Mouse (Mus musculus): ENCODE results near the gene Tmc6. TPM values are rescaled to one million over a fixed set of nuclear protein-coding genes. Genes with fewer than 3 reads are reported as not detected.

Gene Tmc6
- polyA plus RNA-seq, 1 experiment, result 56.0 TPM

DNA sequence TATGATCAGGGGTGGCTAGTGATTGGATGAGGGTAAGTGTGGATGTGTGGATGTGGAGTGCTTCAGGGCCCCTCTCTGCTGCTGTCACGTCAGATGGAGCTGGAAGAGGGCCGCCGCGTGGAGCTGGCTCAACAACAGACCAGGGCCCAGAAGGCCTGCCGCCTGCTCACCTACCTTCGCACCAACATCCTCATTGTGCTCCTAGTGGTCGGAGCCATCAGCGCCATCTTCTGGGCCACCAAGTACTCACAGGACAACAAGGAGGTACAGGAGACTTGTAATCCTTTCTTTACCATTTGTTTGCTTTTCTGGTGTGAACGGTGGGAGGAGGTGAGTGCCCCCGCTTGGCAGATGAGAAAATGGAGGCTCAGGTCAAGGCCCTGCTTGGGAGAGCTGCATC, 4.3 kb upstream of the Tmc6 start:
- Histone ChIP-seq H3K4me1 (ENCODE audit: control insufficient read depth, insufficient read depth, low read length) (peaks cover 5% of the 10 kb centered on the region), H3K4me3 (replicated peaks; ENCODE audit: extremely low read depth, low read depth, low read length) (no peak overlapping the region)
- 15% methylated on average over 10 of the region's 10 CpGs for WGBS
- TF ChIP-seq POLR2A (IDR thresholded peaks at IDR 0.05; ENCODE audit: borderline replicate concordance, extremely low read depth, low read depth, low read length) (no peak), CTCF (IDR thresholded peaks at IDR 0.05; ENCODE audit: insufficient read depth, low read length) (peak; percentile 85)
- peak; percentile 50 for DNase-seq

DNA sequence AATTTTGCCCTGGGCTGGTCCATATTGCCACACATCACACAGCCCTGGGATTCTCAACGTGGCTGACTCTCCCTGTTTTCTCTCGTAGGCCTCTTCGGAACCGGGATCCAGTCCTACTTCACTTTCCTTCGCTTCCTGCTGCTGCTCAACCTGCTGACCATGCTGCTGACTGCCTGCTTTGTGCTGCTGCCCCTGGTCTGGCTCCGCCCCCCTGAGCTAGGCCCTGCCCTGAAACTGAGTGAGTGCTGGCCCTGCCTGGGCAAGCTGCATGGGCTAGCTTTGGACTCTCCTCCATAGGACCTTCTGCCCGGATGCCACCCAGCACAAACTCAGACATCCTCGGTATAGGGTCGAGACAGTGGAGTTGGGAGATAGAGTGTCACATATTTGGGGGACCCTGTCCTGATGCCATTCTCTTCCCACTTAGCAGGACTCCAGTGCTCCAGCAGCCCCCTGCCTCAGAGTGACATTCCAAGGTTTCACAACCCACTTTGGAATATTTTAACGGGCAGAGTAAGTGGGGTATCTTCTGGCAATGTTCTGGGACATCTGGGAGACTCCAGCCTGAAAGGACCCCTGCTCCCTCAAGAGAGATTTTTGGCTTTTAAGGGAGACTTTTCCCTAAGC, 1.8 kb upstream of the Tmc6 start:
- TF ChIP-seq CTCF (IDR thresholded peaks at IDR 0.05; ENCODE audit: insufficient read depth, low read length) (no peak), POLR2A (IDR thresholded peaks at IDR 0.05; ENCODE audit: borderline replicate concordance, extremely low read depth, low read depth, low read length) (no peak)
- WGBS, result 66% methylated on average over 10 of the region's 10 CpGs
- DNase-seq, result no peak
- Histone ChIP-seq H3K4me1 (ENCODE audit: control insufficient read depth, insufficient read depth, low read length) (peaks cover 6% of the 10 kb centered on the region), H3K4me3 (replicated peaks; ENCODE audit: extremely low read depth, low read depth, low read length) (no peak overlapping the region)

DNA sequence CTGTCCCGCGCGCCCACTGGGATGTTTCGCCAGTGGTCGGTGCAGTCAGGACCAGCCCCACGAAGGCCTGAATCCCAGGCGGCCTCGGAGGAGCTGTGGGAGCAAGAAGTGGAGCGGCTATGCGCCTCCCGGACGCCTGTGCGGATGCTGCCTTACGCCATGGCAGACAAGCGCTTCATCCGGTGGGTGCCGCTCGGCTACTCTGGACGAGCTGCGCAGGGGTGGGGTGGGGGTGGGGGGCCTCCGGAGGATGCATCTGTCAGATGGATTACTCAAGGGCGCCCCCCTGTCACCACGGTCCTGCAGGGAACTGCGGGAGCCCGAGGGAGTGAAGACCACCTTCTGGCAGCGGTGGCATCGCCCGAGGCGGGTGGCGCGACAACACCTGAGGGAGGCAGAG, 1.1 kb upstream of the Tmc6 start:
- WGBS, result 9% methylated on average over 31 of the region's 31 CpGs
- peak; percentile 42 for DNase-seq
- Histone ChIP-seq H3K4me3 (replicated peaks; ENCODE audit: extremely low read depth, low read depth, low read length) (peak overlapping the region; percentile 37), H3K4me1 (ENCODE audit: control insufficient read depth, insufficient read depth, low read length) (peaks cover 9% of the 10 kb centered on the region)
- TF ChIP-seq POLR2A (IDR thresholded peaks at IDR 0.05; ENCODE audit: borderline replicate concordance, extremely low read depth, low read depth, low read length), result peak; percentile 26; the same call in 1 of the 2 replicates
- TF ChIP-seq CTCF (IDR thresholded peaks at IDR 0.05; ENCODE audit: insufficient read depth, low read length), result 0 out of 2 replicates have a peak, but pooled peaks have one; percentile 10

DNA sequence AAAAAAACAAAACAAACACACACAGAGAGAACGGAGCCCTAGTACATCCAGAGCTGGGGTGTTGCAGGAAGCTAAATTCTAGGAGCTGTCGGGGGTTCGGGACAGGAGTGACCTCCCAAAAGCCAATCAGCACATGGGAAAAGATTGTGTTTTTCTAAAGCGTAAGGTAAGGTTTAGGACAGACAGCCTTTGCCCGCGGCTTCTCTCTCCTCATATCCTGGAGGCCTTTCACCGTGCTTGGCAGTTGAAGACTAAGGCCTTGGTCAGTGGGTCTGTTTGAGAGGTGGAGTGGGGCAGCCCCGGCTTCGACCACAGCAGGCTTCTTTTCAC, 672 bp upstream of the Tmc6 start:
- DNase-seq, result no peak
- WGBS, result 45% methylated on average over 9 of the region's 9 CpGs
- peak overlapping the region; percentile 37 for H3K4me3 ChIP-seq (replicated peaks; ENCODE audit: extremely low read depth, low read depth, low read length)
- no peak for TF ChIP-seq CTCF (IDR thresholded peaks at IDR 0.05; ENCODE audit: insufficient read depth, low read length)
- no peak for TF ChIP-seq POLR2A (IDR thresholded peaks at IDR 0.05; ENCODE audit: borderline replicate concordance, extremely low read depth, low read depth, low read length)
- peaks cover 9% of the 10 kb centered on the region for H3K4me1 ChIP-seq (ENCODE audit: control insufficient read depth, insufficient read depth, low read length)

DNA sequence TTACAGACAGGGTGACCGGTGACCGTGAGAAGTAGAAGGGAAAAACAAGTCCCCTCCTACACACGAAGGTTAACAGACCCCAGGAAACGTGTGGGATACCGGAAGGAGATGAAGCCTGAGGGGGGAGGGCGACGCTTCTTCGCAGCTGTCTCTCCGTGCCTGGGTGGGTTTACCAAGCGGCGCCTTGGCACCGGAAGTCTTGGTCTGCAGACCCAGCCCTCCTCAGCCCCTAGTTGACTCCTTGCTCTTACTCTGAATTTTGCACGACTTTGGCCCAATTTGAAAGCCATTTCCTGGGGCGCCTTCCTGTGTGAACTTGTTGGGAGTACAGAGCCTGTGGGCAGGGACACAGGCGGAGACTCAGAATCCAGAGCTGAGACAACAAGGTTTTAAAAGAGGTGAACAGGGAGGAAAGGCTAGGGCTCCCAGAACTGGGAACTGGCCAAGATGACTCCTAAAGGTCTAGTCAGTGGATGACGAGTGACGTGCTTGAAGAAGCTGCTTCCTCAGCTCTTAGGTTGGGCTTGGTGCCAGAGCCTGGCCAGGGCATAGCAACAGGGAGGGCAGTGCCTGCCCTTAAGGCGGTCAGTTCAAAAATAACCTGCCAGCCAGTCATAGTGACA, 688 bp downstream of the Tmc6 start:
- peak overlapping the region; percentile 58 for H3K4me3 ChIP-seq (replicated peaks; ENCODE audit: extremely low read depth, low read depth, low read length)
- H3K4me1 ChIP-seq (ENCODE audit: control insufficient read depth, insufficient read depth, low read length), result peaks cover 9% of the 10 kb centered on the region
- TF ChIP-seq CTCF (IDR thresholded peaks at IDR 0.05; ENCODE audit: insufficient read depth, low read length) (no peak), POLR2A (IDR thresholded peaks at IDR 0.05; ENCODE audit: borderline replicate concordance, extremely low read depth, low read depth, low read length) (no peak; the same call in 1 of the 2 replicates)
- DNase-seq, result peak; percentile 74
- 6% methylated on average over 18 of the region's 18 CpGs for WGBS

DNA sequence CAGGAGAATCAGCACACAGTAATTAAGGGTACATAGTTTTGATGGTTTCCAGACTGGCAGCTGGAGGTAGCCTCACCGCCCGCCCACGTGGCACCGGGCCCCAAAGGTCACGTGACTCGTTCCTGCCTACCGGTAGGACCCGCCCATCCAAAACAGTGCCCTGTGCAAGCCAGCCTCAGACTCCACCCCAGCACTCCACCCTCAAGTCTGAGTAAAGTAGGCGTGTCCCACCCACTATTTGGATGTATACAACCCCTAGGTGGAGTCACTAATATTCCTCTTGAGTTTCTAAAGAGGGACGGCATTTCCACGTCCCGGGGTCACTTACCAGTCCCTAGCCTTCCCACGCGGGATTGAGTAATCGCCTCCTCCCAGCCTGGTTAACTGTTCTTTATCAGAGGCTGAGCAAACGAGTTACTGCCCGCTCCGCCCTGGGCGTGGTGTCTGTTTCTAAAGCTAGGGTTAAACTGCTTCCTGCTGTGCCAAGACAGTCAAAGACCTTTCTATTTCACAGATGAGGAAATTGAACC, 1.4 kb downstream of the Tmc6 start:
- peak; percentile 90 for DNase-seq
- WGBS, result 2% methylated on average over 19 of the region's 19 CpGs
- peaks cover 9% of the 10 kb centered on the region for H3K4me1 ChIP-seq (ENCODE audit: control insufficient read depth, insufficient read depth, low read length)
- peak overlapping the region; percentile 58 for H3K4me3 ChIP-seq (replicated peaks; ENCODE audit: extremely low read depth, low read depth, low read length)
- TF ChIP-seq POLR2A (IDR thresholded peaks at IDR 0.05; ENCODE audit: borderline replicate concordance, extremely low read depth, low read depth, low read length), result no peak; the same call in 1 of the 2 replicates

DNA sequence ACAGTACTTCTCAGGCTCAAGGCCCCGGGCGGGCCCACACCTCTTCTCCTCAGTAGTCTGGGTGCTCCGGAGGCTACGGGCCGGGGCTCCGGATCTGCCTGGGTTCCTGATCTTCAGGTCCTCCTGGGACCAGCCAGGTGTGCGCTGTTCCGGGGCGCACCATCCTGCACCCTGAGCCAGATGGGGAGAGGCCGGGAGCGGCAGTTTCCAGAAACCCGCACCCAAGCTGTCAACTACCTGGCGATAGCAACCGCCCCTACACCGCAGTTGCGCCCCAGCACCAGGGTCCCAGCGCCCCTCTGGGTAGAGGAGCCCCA, 1.8 kb downstream of the Tmc6 start:
- peaks cover 9% of the 10 kb centered on the region for H3K4me1 ChIP-seq (ENCODE audit: control insufficient read depth, insufficient read depth, low read length)
- TF ChIP-seq CTCF (IDR thresholded peaks at IDR 0.05; ENCODE audit: insufficient read depth, low read length), result no peak
- no peak for TF ChIP-seq POLR2A (IDR thresholded peaks at IDR 0.05; ENCODE audit: borderline replicate concordance, extremely low read depth, low read depth, low read length)

DNA sequence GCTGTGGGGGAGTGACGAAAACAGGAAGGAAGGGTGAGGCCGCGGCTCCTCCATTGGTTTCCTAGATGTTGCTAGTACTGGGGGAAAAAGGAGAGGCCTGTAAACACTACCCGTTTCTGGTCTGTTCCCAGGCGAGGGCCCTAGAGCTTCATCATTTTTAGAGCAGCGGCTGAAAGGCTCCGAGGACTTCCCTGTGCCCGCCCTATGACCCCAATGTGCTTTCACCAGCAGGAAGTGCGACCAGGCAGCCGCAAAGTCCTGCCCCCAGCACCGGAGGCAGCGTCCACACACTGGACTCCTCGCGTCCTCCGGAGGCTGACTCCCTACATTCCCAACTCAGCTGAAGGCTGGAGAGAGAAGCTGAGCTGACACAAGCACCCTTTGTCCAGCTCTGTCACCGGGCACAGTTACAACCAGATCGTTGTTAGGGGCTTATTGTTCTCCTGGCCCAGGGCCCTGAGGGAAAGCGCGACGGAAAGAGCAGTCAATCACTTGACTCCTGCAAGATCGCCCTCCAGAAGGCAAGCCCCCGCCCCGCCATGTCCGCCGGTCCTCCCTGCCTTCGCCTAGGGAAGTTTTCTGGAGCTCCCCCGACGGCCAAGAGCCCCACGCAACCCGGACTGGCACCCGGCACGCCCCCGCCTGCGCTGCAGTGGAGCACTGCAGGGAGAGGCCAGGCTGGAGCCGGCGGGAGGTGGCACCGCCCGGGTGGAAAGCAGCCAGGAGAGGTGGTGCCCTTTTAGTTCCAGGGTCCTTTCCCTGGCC, 2.4 kb downstream of the Tmc6 start:
- H3K4me1 ChIP-seq (ENCODE audit: control insufficient read depth, insufficient read depth, low read length), result peaks cover 9% of the 10 kb centered on the region
- DNase-seq, result peak; percentile 72
- 1% methylated on average over 38 of the region's 38 CpGs for WGBS
- peak overlapping the region; percentile 58 for H3K4me3 ChIP-seq (replicated peaks; ENCODE audit: extremely low read depth, low read depth, low read length)
- TF ChIP-seq CTCF (IDR thresholded peaks at IDR 0.05; ENCODE audit: insufficient read depth, low read length) (no peak), POLR2A (IDR thresholded peaks at IDR 0.05; ENCODE audit: borderline replicate concordance, extremely low read depth, low read depth, low read length) (peak; percentile 91; the same call in 1 of the 2 replicates)

More for the DNA sequence above, 1.8 kb downstream of the Tmc6 start:
- no peak for DNase-seq
- H3K4me3 ChIP-seq (replicated peaks; ENCODE audit: extremely low read depth, low read depth, low read length), result peak overlapping the region; percentile 58
- under 1% methylated on average over 17 of the region's 17 CpGs for WGBS

DNA sequence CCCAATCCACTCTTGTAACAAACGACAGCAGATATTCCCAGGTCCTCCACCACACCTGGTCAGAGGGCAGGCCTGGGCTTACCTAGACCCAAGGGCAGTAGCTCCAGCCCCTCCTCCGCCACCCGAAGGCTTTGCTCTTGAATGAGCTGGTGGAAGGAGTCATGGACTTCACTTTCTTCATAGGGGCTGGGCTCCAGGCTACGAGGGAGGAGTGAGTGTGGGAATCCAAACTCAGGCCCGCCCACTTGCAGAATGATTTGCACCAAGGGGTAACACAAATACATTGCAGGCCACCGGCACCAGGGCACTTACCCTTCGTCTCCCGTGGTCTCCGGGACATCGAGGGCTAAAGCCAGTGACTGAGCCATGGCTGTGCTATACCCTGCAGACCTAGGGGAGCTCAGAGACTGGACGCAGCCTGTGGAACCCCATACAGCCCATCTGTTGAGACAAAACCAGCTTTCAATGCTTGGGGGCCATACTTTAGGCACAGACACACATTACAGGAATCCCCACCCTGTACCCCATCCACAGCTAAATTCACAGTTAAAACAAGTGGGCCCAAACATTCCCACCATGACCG, 3.1 kb downstream of the Tmc6 start:
- DNase-seq, result peak; percentile 33
- H3K4me3 ChIP-seq (replicated peaks; ENCODE audit: extremely low read depth, low read depth, low read length), result peak overlapping the region; percentile 58
- 26% methylated on average over 12 of the region's 12 CpGs for WGBS
- peaks cover 9% of the 10 kb centered on the region for H3K4me1 ChIP-seq (ENCODE audit: control insufficient read depth, insufficient read depth, low read length)
- TF ChIP-seq POLR2A (IDR thresholded peaks at IDR 0.05; ENCODE audit: borderline replicate concordance, extremely low read depth, low read depth, low read length) (peak; percentile 43; the same call in 1 of the 2 replicates), CTCF (IDR thresholded peaks at IDR 0.05; ENCODE audit: insufficient read depth, low read length) (no peak)
